10 mouse cellular contexts compared by ENCODE assay signal in genomic region chr8:127107928-127108327, GRCm38 (mm10). TPM values are rescaled to one million over a fixed set of nuclear protein-coding genes. Genes with fewer than 3 reads are reported as not detected.
A peak's percentile ranks its signal among the peaks of the same experiment; 100 is the strongest.
DNase-seq lines count a peak whose midpoint lies in the region; ATAC-seq lines count a peak whose summit lies in the region.
"Had no signal": no experiment of that assay in that cellular context is flagged by ENCODE, and none has a peak within 500 bp of the region (broad histone marks: within the 10 kb centered on the region; RNA-seq: fewer than 3 reads in every experiment).

No protein-coding gene starts in this region.

- intact Hi-C loops in heart, postnatal 14 days (cut with DNase I): loop anchor here (5.0 kb wide), 1 partner anchor 41 kb away; no protein-coding TSS in a partner anchor

- H3K4me3 ChIP-seq in hindbrain, embryonic 15.5 days: no peak overlapping the region
- H3K4me3 ChIP-seq in hindbrain, embryonic 11.5 days (ENCODE audit: low read depth, low read length): no peak overlapping the region
- no peak overlapping the region for H3K4me3 ChIP-seq in midbrain, embryonic 10.5 days
- H3K4me3 ChIP-seq: limb, embryonic 15.5 days; neural tube, embryonic 13.5 days had no signal

- DNase-seq in hindbrain, embryonic 11.5 days (ENCODE audit: low spot score): no peak
- peak; percentile 87 to 96 for DNase-seq in cerebellum, postnatal 25 days
- DNase-seq in heart, postnatal 14 days: peak; percentile 40 to 58
- peak; percentile 76 for DNase-seq in right cerebral cortex, adult 18-20 months
- no peak for DNase-seq in thymus, postnatal 0 days (ENCODE audit: low spot score)
- no peak for DNase-seq in midbrain, embryonic 10.5 days (ENCODE audit: low spot score)

- no peak overlapping the region for H3K4me2 ChIP-seq in hindbrain, embryonic 15.5 days
- H3K4me2 ChIP-seq in hindbrain, embryonic 11.5 days (replicated peaks; ENCODE audit: low read depth, low read length): no peak overlapping the region
- H3K4me2 ChIP-seq: limb, embryonic 15.5 days; neural tube, embryonic 13.5 days had no signal

- 52% methylated on average over 3 of the region's 3 CpGs for WGBS in hindbrain, embryonic 15.5 days
- WGBS in hindbrain, embryonic 11.5 days: 58% methylated on average over 3 of the region's 3 CpGs
- 65% methylated on average over 3 of the region's 3 CpGs for WGBS in midbrain, embryonic 10.5 days

- ATAC-seq in hindbrain, embryonic 15.5 days (ENCODE audit: low FRiP score, low read depth): peak; percentile 59; the same call in 1 of the 2 replicates
- ATAC-seq in hindbrain, embryonic 11.5 days (ENCODE audit: low FRiP score): no peak
- no peak for ATAC-seq in inflammation-experienced regulatory T-cells, adult 6 months

- no peak overlapping the region for H3K9ac ChIP-seq in hindbrain, embryonic 15.5 days
- no peak overlapping the region for H3K9ac ChIP-seq in hindbrain, embryonic 11.5 days (ENCODE audit: low read depth, low read length)
- H3K9ac ChIP-seq: limb, embryonic 15.5 days; neural tube, embryonic 13.5 days had no signal

- H3K9me3 ChIP-seq in hindbrain, embryonic 15.5 days: no peaks in the 10 kb centered on the region
- no peaks in the 10 kb centered on the region for H3K9me3 ChIP-seq in hindbrain, embryonic 11.5 days (ENCODE audit: control insufficient read depth, low read length)
- H3K9me3 ChIP-seq in midbrain, embryonic 10.5 days (replicated peaks): no peaks in the 10 kb centered on the region
- H3K9me3 ChIP-seq: limb, embryonic 15.5 days; neural tube, embryonic 13.5 days had no signal

- peaks cover 24% of the 10 kb centered on the region for H3K4me1 ChIP-seq in hindbrain, embryonic 15.5 days (replicated peaks)
- H3K4me1 ChIP-seq in hindbrain, embryonic 11.5 days (replicated peaks; ENCODE audit: control insufficient read depth, insufficient read depth, low read length): no peaks in the 10 kb centered on the region
- H3K4me1 ChIP-seq in midbrain, embryonic 10.5 days: peaks cover 11% of the 10 kb centered on the region

- H3K27ac ChIP-seq in hindbrain, embryonic 15.5 days (replicated peaks): no peak overlapping the region
- no peak overlapping the region for H3K27ac ChIP-seq in hindbrain, embryonic 11.5 days (ENCODE audit: low read depth, low read length)
- H3K27ac ChIP-seq in midbrain, embryonic 10.5 days (replicated peaks): no peak overlapping the region
- H3K27ac ChIP-seq: limb, embryonic 15.5 days had no signal

- no peaks in the 10 kb centered on the region for H3K27me3 ChIP-seq in hindbrain, embryonic 15.5 days
- H3K27me3 ChIP-seq in hindbrain, embryonic 11.5 days (ENCODE audit: control insufficient read depth, insufficient read depth, low read length): no peaks in the 10 kb centered on the region
- no peaks in the 10 kb centered on the region for H3K27me3 ChIP-seq in midbrain, embryonic 10.5 days (ENCODE audit: low read depth, poor library complexity, severe bottlenecking)
- H3K27me3 ChIP-seq: limb, embryonic 15.5 days; neural tube, embryonic 13.5 days had no signal

- H3K36me3 ChIP-seq in hindbrain, embryonic 15.5 days: no peaks in the 10 kb centered on the region
- H3K36me3 ChIP-seq in hindbrain, embryonic 11.5 days (ENCODE audit: control insufficient read depth, insufficient read depth, low read length): no peaks in the 10 kb centered on the region
- no peaks in the 10 kb centered on the region for H3K36me3 ChIP-seq in midbrain, embryonic 10.5 days
- H3K36me3 ChIP-seq: limb, embryonic 15.5 days; neural tube, embryonic 13.5 days had no signal

RNA-seq across cellular contexts. Expression of gene Pard3, which starts 44.2 kb away (rescaled TPM):
- 18.2 and 20.2 TPM in 2 replicates for polyA plus RNA-seq in hindbrain, embryonic 15.5 days (2015; fragmentation: Nextera tagmentation; extraction: Ambion mirVana)
- polyA plus RNA-seq in hindbrain, embryonic 11.5 days (2014; fragmentation: Nextera tagmentation; extraction: Ambion mirVana): 30.9 and 31.5 TPM in 2 replicates
- 10 to 100 TPM; 28.8 to 31.5 TPM for total RNA-seq in heart, postnatal 14 days (2021)
- polyA plus RNA-seq in thymus, postnatal 0 days (2015; fragmentation: Nextera tagmentation; extraction: Ambion mirVana): 4.1 and 4.2 TPM in 2 replicates
- polyA plus RNA-seq in midbrain, embryonic 10.5 days (2016; fragmentation: Nextera tagmentation; extraction: Ambion mirVana): 25.1 and 26.1 TPM in 2 replicates
- polyA plus RNA-seq in inflammation-experienced regulatory T-cells, adult 6 months (2017; shearing (Covaris generic)): not detected

Comparison
In these comparisons a context has a peak if more than half of its experiments do, and no peak if none do; other contexts are left out.
1. DNase-seq: peak in cerebellum, postnatal 25 days (2 of 2), heart, postnatal 14 days (2 of 2) and right cerebral cortex, adult 18-20 months (single experiment); none in hindbrain, embryonic 11.5 days (single experiment), thymus, postnatal 0 days (single experiment) and midbrain, embryonic 10.5 days (single experiment).